Mouse (Mus musculus) heart, adult 2 months (tissue): Measurements from ENCODE around the gene Olfr559. TPM values are rescaled to one million over a fixed set of nuclear protein-coding genes. Genes with fewer than 3 reads are reported as not detected.

Source experiments
- DNase-seq, 2 experiments: peaks; one replicate each; pipeline ENCODE4 v3.0.0; 2021
- H3K27ac ChIP-seq: fragments of 200-600 bp; 2 replicates; pipeline ENCODE4 v1.8.1; 2022
- H3K27me3 ChIP-seq: fragments of 200-500 bp; 2 replicates; pipeline ENCODE4 v1.6.1; 2012; ENCODE audit warnings: mild to moderate bottlenecking, low read length, inconsistent platforms, mixed read lengths; ENCODE audit not compliant: control insufficient read depth, insufficient read depth
- H3K36me3 ChIP-seq: fragments of 200-500 bp; 2 replicates; pipeline ENCODE4 v1.6.1; 2012; ENCODE audit warnings: low read length, inconsistent platforms; ENCODE audit not compliant: control insufficient read depth, insufficient read depth
- H3K4me1 ChIP-seq: fragments of 200-500 bp; 2 replicates; pipeline ENCODE4 v1.6.1; 2011; ENCODE audit warnings: low read length; ENCODE audit not compliant: control insufficient read depth, insufficient read depth
- H3K4me3 ChIP-seq: fragments of 200-600 bp; 2 replicates; pipeline ENCODE4 v1.8.1; 2022
- H3K79me2 ChIP-seq: fragments of 200-500 bp; replicated peaks from 2 replicates; pipeline ENCODE4 v1.6.1; 2012; ENCODE audit warnings: mild to moderate bottlenecking, inconsistent platforms, low read length, moderate library complexity, mixed read lengths; ENCODE audit not compliant: control insufficient read depth, insufficient read depth
- H3K9ac ChIP-seq: fragments of 200-500 bp; 2 replicates; pipeline ENCODE4 v1.6.1; 2012; ENCODE audit warnings: low read depth, mild to moderate bottlenecking, control low read depth, inconsistent platforms, low read length, mixed read lengths
- CTCF ChIP-seq: fragments of 200-600 bp; IDR thresholded peaks from 2 replicates; pipeline ENCODE4 v1.8.1; 2022; ENCODE audit warnings: antibody characterized with exemption, mild to moderate bottlenecking, moderate library complexity
- EP300 ChIP-seq: fragments of 200-500 bp; IDR thresholded peaks from 2 replicates; pipeline ENCODE4 v1.6.1; 2011; ENCODE audit warnings: low read depth, low read length, control low read depth; ENCODE audit not compliant: insufficient read depth
- POLR2A ChIP-seq: fragments of 200-500 bp; IDR thresholded peaks from 2 replicates; pipeline ENCODE4 v1.6.1; 2011; ENCODE audit warnings: mild to moderate bottlenecking, low read depth, low read length, control low read depth; ENCODE audit not compliant: insufficient read depth
- WGBS: fragments of 180-500 bp; shearing (Covaris S2); methylation state at CpG from one replicate; pipeline ENCODE4 v1.1.7; 2018; 5-methylcytosine and 5-hydroxymethylcytosine counted together
- intact Hi-C: fragments of 180-260 bp; cut with DNase I; formaldehyde crosslinking; loops from one replicate; pipeline ENCODE4 v1.15.1; 2025
- long read RNA-seq: library from polyadenylated mRNA; stranded (forward); transcript quantifications from one replicate; pipeline ENCODE4 v2.0.0, GENCODE M21; 2021
- polyA plus RNA-seq: library from polyadenylated mRNA; depleted of rRNA; stranded (reverse); fragments of >200 nt; gene quantifications from 2 replicates; pipeline ENCODE4 v1.2.3, GENCODE M21; 2012; rRNA removed
- total RNA-seq, 2 experiments: library from RNA; stranded (reverse); gene quantifications; 2 replicates each; pipeline ENCODE4 v1.2.3; 2021

The Olfr559 gene
- not detected for total RNA-seq
- not detected in 2 replicates for polyA plus RNA-seq
- long read RNA-seq = 0 reads

- TF ChIP-seq CTCF = no peak
- TF ChIP-seq EP300 = no peak
- Histone ChIP-seq H3K27me3 (no peaks in the 10 kb centered on the region), H3K27ac (no peak within 1 kb of the TSS), H3K4me3 (no peak within 1 kb of the TSS), H3K9ac (no peak within 1 kb of the TSS), H3K79me2 (no peaks in the 10 kb centered on the region), H3K4me1 (no peaks in the 10 kb centered on the region), H3K36me3 (no peaks in the 10 kb centered on the region)
- intact Hi-C loops = no loop called here
- DNase-seq = no peak
Observed at GRCm38 (mm10) chr7:102727391-102727790, at the start of gene Olfr559. Gene Olfr559 (minus strand): TSS chr7:102727491.

GRCm38 (mm10) chr7:102770921-102771320 is 43.6 kb upstream of the Olfr559 start, which contains the start of gene Olfr561:
Gene Olfr561 (plus strand): TSS chr7:102771221.
- no peak for DNase-seq

DNA sequence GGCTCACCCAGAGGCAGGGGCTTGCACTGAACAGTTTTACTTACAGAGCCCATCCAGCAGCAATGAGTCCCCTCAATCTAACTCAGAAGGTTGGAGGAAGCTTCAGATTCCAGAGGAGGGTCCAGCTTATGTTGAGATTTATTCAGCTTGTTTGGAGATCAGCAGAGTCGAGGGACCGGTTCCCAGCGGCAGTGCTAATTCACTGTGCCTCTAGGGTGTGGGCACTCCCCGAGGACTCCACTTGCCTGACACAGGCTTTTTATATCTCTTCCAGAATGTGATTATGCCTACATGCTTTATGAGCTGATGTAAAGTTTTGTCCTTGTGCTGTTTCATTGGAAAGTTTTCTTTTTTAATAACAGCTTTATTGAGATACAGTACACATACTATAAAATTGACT is 32.0 kb upstream of the Olfr559 start, which contains the start of the genes Olfr560 and Olfr78:
Gene Olfr560 (minus strand): TSS at position 101 of the 400 bp plus-strand sequence.
Gene Olfr78 (minus strand): TSS at position 206 of the 400 bp plus-strand sequence.
- Histone ChIP-seq H3K79me2 (no peaks in the 10 kb centered on the region), H3K36me3 (no peaks in the 10 kb centered on the region), H3K27me3 (no peaks in the 10 kb centered on the region), H3K9ac (no peak within 1 kb of the TSS), H3K4me3 (no peak within 1 kb of the TSS), H3K4me1 (no peaks in the 10 kb centered on the region), H3K27ac (no peak within 1 kb of the TSS)
- TF ChIP-seq CTCF = no peak
- TF ChIP-seq EP300 = no peak
- no peak for TF ChIP-seq POLR2A
- WGBS = 61% methylated on average over 4 of the region's 4 CpGs
- DNase-seq = no peak
- intact Hi-C loops = loop anchor here (10.0 kb wide), 1 partner anchor 94 kb away; the partner anchor contains the start of gene Olfr556

More at GRCm38 (mm10) chr7:102770921-102771320, 43.6 kb upstream of the Olfr559 start, which contains the start of gene Olfr561:
- 42% methylated on average over 2 of the region's 2 CpGs for WGBS
- no peak within 1 kb of the TSS for H3K9ac ChIP-seq
- H3K4me3 ChIP-seq = no peak within 1 kb of the TSS
- no peaks in the 10 kb centered on the region for H3K36me3 ChIP-seq
- H3K27me3 ChIP-seq = no peaks in the 10 kb centered on the region
- intact Hi-C loops = no loop called here
- no peaks in the 10 kb centered on the region for H3K79me2 ChIP-seq
- H3K4me1 ChIP-seq = no peaks in the 10 kb centered on the region
- TF ChIP-seq EP300 (no peak), POLR2A (no peak), CTCF (no peak)
- H3K27ac ChIP-seq = no peak within 1 kb of the TSS

DNA sequence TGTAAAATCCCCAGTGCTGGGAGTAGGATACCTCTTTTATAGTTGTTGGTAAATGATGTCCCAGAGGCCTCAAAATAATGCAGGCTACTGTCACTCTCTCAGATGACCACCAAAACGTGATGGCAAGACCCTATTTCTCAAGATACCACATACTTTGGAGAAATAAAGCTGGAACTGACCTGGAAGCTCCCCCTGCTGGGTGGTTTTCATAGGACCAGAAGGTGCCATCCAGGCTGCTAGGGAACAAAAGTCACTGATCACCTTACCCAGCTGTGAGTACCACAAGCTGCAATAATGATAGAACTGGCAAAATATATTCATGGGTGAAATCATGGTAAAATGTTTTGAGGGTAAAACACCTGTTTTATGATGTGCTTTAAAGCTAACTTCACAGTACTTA is 24.8 kb upstream of the Olfr559 start:
- intact Hi-C loops = loop anchor here (2.0 to 10.0 kb wide), 2 partner anchors 87 to 239 kb away; partner anchors contain the start of gene Olfr556
- no peak overlapping the region for H3K9ac ChIP-seq
- H3K27ac ChIP-seq = no peak overlapping the region
- 3% methylated on average over 1 of the region's 1 CpGs for WGBS
- H3K36me3 ChIP-seq = no peaks in the 10 kb centered on the region
- H3K4me1 ChIP-seq = no peaks in the 10 kb centered on the region
- no peaks in the 10 kb centered on the region for H3K27me3 ChIP-seq
- H3K4me3 ChIP-seq = no peak overlapping the region
- no peak for DNase-seq
- TF ChIP-seq POLR2A = no peak
- TF ChIP-seq CTCF = peak; percentile 62
- TF ChIP-seq EP300 = no peak
- no peaks in the 10 kb centered on the region for H3K79me2 ChIP-seq

DNA sequence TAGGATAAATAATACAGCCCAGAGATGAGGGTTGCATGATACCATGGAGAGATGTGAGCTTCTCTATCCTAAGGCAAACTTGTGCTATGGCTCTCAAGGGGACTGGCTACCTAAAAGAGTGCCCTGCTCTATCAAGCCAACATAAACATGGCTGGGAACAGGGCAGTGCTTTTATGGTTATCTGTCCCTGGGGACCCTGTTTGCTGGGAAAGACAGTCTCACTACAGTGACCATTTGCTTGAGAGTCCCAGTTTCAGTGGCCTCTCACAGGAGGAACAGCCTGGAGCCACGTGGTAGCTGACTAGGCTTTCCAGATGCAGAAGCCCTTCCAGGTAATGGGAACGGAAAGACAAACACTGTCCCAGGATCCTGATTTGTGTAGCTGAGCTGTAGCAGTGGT is 10.4 kb upstream of the Olfr559 start:
- DNase-seq = no peak
- intact Hi-C loops = no loop called here
- WGBS = 32% methylated on average over 2 of the region's 2 CpGs
- TF ChIP-seq EP300 (no peak), POLR2A (no peak), CTCF (no peak)
- H3K27ac ChIP-seq = no peak overlapping the region
- no peak overlapping the region for H3K4me3 ChIP-seq
- H3K79me2 ChIP-seq = no peaks in the 10 kb centered on the region
- H3K9ac ChIP-seq = no peak overlapping the region
- H3K36me3 ChIP-seq = no peaks in the 10 kb centered on the region
- no peaks in the 10 kb centered on the region for H3K27me3 ChIP-seq
- no peaks in the 10 kb centered on the region for H3K4me1 ChIP-seq

GRCm38 (mm10) chr7:102733793-102734192 is 6.5 kb upstream of the Olfr559 start:
- Histone ChIP-seq H3K4me1 (no peaks in the 10 kb centered on the region), H3K4me3 (no peak overlapping the region), H3K79me2 (no peaks in the 10 kb centered on the region), H3K27ac (no peak overlapping the region), H3K27me3 (no peaks in the 10 kb centered on the region), H3K36me3 (no peaks in the 10 kb centered on the region), H3K9ac (no peak overlapping the region)
- intact Hi-C loops = no loop called here
- DNase-seq = no peak
- TF ChIP-seq CTCF (no peak), EP300 (no peak), POLR2A (no peak)
- 48% methylated on average over 1 of the region's 1 CpGs for WGBS
